Mouse (Mus musculus): ENCODE measurements around the gene Mecom.

GRCm38 (mm10) chr3:29963953-29964352, 583.9 kb downstream of the Mecom start:
- TF ChIP-seq POLR2A (IDR thresholded peaks at IDR 0.05; ENCODE audit: borderline replicate concordance, extremely low read depth, insufficient read depth, insufficient read length, poor library complexity, severe bottlenecking) (no peak), CTCF (IDR thresholded peaks at IDR 0.05; ENCODE audit: borderline replicate concordance, extremely low read depth, insufficient read depth, insufficient read length) (no peak)

All from brain, embryonic 14.5 days (tissue).